Mouse (Mus musculus): Measurements from ENCODE around the gene Gm17606. TPM values are rescaled to one million over a fixed set of nuclear protein-coding genes. Genes with fewer than 3 reads are reported as not detected.

The Gm17606 gene
- polyA plus RNA-seq (2017; shearing (Covaris generic)), result not detected

GRCm38 (mm10) chr14:54640946-54641304 is at the start of gene Gm17606:
Gene Gm17606 (plus strand): TSS chr14:54640952.

GRCm38 (mm10) chr14:54605752-54606321 is 34.9 kb upstream of the Gm17606 start, which contains the start of gene 4931414P19Rik:
Gene 4931414P19Rik (minus strand): TSS chr14:54605993.

GRCm38 (mm10) chr14:54617897-54618365 is 22.8 kb upstream of the Gm17606 start, which contains the start of gene Psmb5:
Gene Psmb5 (minus strand): TSS chr14:54618022.

GRCm38 (mm10) chr14:54621133-54621532 is 19.6 kb upstream of the Gm17606 start, which contains the start of gene Psmb11:
Gene Psmb11 (plus strand): TSS chr14:54621433.

GRCm38 (mm10) chr14:54641305-54641969 is 685 bp downstream of the Gm17606 start, which contains the start of gene Cdh24:
Gene Cdh24 (minus strand): TSS chr14:54641364.

GRCm38 (mm10) chr14:54686063-54686521 is 45.3 kb downstream of the Gm17606 start, which contains the start of gene 1700123O20Rik:
Gene 1700123O20Rik (plus strand): TSS chr14:54686216.

GRCm38 (mm10) chr14:54686522-54687143 is 45.9 kb downstream of the Gm17606 start, which contains the start of gene Acin1:
Gene Acin1 (minus strand): TSS chr14:54686931.

Other genes with a start within 250 kb of the Gm17606 start
- 1.5 TPM for gene Slc7a7, start 223.2 kb upstream of the Gm17606 start, polyA plus RNA-seq (2017; shearing (Covaris generic))
- gene Mrpl52, start 214.0 kb upstream of the Gm17606 start, polyA plus RNA-seq (2017; shearing (Covaris generic)), result 292 TPM
- gene Mmp14, start 209.3 kb upstream of the Gm17606 start, polyA plus RNA-seq (2017; shearing (Covaris generic)), result 1.5 TPM
- 38.7 TPM for gene Lrp10, start 176.8 kb upstream of the Gm17606 start, polyA plus RNA-seq (2017; shearing (Covaris generic))
- 0.61 TPM for gene Rem2, start 164.9 kb upstream of the Gm17606 start, polyA plus RNA-seq (2017; shearing (Covaris generic))
- gene Prmt5, start 123.4 kb upstream of the Gm17606 start, polyA plus RNA-seq (2017; shearing (Covaris generic)), result 49.7 TPM
- 22.4 TPM for gene Haus4, start 86.3 kb upstream of the Gm17606 start, polyA plus RNA-seq (2017; shearing (Covaris generic))
- 0.16 TPM for gene Ajuba, start 63.4 kb upstream of the Gm17606 start, polyA plus RNA-seq (2017; shearing (Covaris generic))
- 3.0 TPM for gene 4931414P19Rik, start 35.0 kb upstream of the Gm17606 start, polyA plus RNA-seq (2017; shearing (Covaris generic))
- gene Psmb5, start 22.9 kb upstream of the Gm17606 start, polyA plus RNA-seq (2017; shearing (Covaris generic)), result 280 TPM
- 0.06 TPM for gene Psmb11, start 19.5 kb upstream of the Gm17606 start, polyA plus RNA-seq (2017; shearing (Covaris generic))
- 0.46 TPM for gene Cdh24, start 412 bp downstream of the Gm17606 start, polyA plus RNA-seq (2017; shearing (Covaris generic))
- 93.8 TPM for gene 1700123O20Rik, start 45.3 kb downstream of the Gm17606 start, polyA plus RNA-seq (2017; shearing (Covaris generic))
- 123 TPM for gene Acin1, start 46.0 kb downstream of the Gm17606 start, polyA plus RNA-seq (2017; shearing (Covaris generic))
- gene Gm29776, start 57.9 kb downstream of the Gm17606 start, polyA plus RNA-seq (2017; shearing (Covaris generic)), result 0.38 TPM
- gene Cebpe, start 71.2 kb downstream of the Gm17606 start, polyA plus RNA-seq (2017; shearing (Covaris generic)), result not detected
- gene Slc7a8, start 141.0 kb downstream of the Gm17606 start, polyA plus RNA-seq (2017; shearing (Covaris generic)), result 0.24 TPM
- not detected for gene Rnf212b, start 173.2 kb downstream of the Gm17606 start, polyA plus RNA-seq (2017; shearing (Covaris generic))
- gene Homez, start 230.0 kb downstream of the Gm17606 start, polyA plus RNA-seq (2017; shearing (Covaris generic)), result 3.7 TPM
- 0.45 TPM for gene Ppp1r3e, start 236.6 kb downstream of the Gm17606 start, polyA plus RNA-seq (2017; shearing (Covaris generic))
- gene Bcl2l2, start 242.4 kb downstream of the Gm17606 start, polyA plus RNA-seq (2017; shearing (Covaris generic)), result 0.31 TPM
- 0.38 TPM for gene Gm20521, start 242.5 kb downstream of the Gm17606 start, polyA plus RNA-seq (2017; shearing (Covaris generic))